Mouse (Mus musculus) 3T3-L1 (cell line): ENCODE data around the gene Ube2s.
"Not testable (repeated sequence)": the region's sequence is repeated elsewhere in the genome, so short reads cannot be mapped to it uniquely, and the experiment has no call there.

Experiments
- DNase-seq: peaks from one replicate; pipeline ENCODE4 v3.0.0-alpha.2; 2015; ENCODE audit warnings: low read depth, low spot score

Gene Ube2s

GRCm38 (mm10) chr7:4812303-4813104, at the start of gene Ube2s:
Gene Ube2s (minus strand): TSS chr7:4812590.
- DNase-seq: peak; percentile 100

- not testable (repeated sequence) for DNase-seq
Observed at GRCm38 (mm10) chr7:4860926-4861325, 48.5 kb upstream of the Ube2s start.

- DNase-seq: no peak
Observed at GRCm38 (mm10) chr7:4859418-4859978, 47.1 kb upstream of the Ube2s start.

DNA sequence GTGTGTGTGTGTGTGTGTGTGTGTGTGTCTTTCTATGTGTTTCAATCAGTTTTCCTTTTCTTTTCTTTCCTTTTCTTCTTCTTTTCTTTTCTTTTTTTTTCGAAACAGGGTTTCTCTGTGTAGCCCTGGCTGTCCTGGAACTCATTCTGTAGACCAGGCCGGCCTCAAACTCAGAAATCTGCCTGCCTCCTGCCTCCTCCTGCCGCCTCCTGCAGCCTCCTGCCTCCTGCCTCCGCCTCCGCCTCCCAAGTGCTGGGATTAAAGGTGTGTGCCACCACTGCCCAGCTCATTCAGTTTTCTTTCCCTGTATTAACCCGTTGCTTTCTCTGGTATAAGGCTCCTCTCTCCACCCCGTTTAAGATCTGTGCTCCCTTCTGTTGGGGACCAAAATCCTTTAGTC, 44.9 kb upstream of the Ube2s start:
- no peak for DNase-seq

DNA sequence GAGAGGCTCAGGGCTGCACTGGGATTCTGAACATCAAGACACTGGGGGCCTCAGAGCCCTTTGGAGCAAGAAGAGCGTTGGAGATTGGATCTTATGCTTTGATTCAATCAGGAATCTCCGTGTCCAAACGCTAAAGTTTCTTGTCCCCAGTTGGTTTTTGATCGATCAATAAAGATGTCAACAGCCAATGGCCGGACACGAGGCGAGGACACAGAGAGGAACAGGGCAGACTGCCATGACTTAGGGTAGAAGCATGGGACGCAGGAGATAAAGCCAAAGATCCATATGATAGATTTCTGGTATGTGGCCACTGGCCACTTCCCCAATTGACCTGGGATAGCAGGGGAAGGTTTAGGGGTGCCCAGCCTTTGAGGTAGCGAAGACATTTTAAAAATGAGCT, 44.1 kb upstream of the Ube2s start:
- DNase-seq: no peak

GRCm38 (mm10) chr7:4853613-4854012, 41.2 kb upstream of the Ube2s start:
- no peak for DNase-seq

GRCm38 (mm10) chr7:4851315-4851688, 38.9 kb upstream of the Ube2s start:
- DNase-seq: no peak

DNA sequence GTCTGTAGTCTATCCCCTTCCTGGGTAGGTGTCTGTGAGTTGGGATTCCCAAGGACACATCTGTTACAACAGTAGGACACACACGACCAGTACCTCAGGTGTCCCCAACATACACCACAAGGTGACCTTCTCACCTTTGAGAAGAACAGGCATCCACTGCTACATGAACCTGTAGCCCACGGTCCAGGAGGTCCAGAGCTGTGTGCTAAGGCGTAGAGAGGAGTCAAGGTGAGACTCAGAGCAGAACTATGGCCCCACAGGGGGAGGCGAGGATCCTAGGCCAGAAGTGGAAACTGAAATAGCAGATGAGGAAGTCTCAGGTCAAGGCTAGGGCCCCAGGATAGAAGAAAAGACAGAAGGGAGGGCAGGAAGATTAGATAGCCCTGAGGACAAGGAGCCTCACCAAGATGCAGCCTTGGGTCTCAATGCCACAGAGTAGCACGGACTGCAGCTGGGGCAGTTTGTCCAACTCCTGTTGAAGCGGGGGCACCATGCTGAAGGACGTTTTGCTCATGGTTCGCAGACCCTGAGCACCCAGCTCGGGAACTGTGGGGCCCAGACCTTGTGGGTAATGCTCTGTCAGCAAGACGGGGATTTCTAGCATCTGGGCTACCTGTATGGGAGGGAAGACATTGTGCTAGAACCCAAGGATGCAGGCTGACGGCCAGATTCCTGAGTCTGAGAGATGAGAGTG, 38.4 kb upstream of the Ube2s start:
- DNase-seq: no peak

GRCm38 (mm10) chr7:4849372-4849771, 37.0 kb upstream of the Ube2s start:
- DNase-seq: no peak

- DNase-seq: no peak
Observed at GRCm38 (mm10) chr7:4844917-4845309, 32.5 kb upstream of the Ube2s start.

- no peak for DNase-seq
Observed at GRCm38 (mm10) chr7:4844245-4844916, 32.0 kb upstream of the Ube2s start, which contains the start of gene Shisa7. Gene Shisa7 (minus strand): TSS chr7:4844696.

GRCm38 (mm10) chr7:4843604-4844244, 31.3 kb upstream of the Ube2s start:
- DNase-seq: no peak

GRCm38 (mm10) chr7:4842634-4843131, 30.3 kb upstream of the Ube2s start:
- no peak for DNase-seq

GRCm38 (mm10) chr7:4842077-4842476, 29.7 kb upstream of the Ube2s start:
- no peak for DNase-seq

DNA sequence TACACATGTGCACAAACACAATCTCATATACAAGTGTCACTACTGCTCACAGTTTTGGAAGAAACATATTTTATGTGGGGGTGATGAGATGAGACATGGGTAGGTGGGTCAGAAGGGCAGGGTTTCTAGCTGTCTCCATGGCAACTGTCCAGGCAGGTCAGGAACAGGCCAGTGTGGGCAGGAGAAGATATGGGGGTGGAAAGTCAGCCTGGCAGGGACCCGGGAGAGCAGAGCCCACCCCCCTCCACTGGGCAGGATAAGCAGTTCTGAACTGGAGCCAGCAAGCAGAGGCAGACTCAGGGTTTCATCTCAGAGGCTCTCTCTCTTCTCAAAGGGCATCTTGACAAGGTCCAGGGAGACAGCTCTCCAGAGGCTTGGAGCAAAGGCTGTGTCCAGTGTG, 25.2 kb upstream of the Ube2s start:
- no peak for DNase-seq

DNA sequence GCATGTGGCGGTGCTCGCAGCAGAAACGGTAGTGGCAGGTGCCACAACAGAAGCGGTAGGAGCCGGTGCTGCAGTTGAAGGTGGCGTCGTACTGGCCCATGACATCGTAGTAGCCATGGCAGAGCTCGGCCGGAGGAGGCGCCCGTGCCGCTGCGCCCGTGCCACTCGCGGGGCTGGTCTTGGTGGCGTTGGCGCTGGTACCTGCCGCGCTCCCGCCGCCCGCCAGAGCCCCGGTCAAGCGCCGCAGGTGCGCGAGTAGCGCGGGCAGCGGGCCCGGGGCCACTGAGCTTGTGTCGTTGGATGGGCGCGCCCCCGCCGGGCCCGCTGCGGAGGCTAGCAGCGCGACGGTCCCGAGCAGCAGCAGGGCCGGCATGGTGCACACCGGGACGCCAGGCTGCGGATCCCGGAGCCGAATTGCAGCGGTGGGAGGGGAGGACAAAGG, 24.0 kb upstream of the Ube2s start:
- DNase-seq: no peak

DNA sequence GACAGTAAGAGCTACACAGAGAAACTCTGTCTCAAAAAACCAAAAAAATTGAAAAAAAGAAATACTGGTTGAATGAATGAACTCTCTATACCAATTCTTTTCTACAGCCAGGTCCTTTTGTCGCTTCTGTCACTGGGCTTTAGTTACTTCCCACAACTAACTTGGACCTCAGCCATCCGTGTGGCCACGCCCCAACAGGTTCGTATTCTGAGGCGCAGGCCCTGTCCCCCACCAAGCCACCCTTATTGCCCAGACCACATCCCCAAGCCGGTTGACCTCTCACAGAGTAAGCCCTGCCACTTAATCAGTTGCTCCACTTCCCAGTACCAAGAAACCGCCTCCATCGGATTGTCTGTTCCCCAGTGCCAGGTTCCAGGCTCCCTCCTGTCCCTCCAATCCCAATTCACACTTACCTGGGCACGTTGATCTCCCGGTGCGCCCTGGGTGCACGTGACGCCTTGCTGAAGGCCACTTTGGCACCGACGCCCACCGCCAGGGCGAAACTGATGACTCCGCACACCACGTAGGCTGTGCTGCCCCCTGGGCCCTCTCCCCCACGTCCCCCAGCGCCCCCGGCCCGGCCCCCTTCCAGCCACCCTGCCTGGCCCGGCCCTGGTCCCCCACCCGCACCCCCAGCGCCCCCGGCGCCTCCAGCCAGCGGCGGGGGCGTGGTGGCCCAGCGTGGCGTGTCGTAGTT, 23.4 kb upstream of the Ube2s start:
- DNase-seq: no peak

DNA sequence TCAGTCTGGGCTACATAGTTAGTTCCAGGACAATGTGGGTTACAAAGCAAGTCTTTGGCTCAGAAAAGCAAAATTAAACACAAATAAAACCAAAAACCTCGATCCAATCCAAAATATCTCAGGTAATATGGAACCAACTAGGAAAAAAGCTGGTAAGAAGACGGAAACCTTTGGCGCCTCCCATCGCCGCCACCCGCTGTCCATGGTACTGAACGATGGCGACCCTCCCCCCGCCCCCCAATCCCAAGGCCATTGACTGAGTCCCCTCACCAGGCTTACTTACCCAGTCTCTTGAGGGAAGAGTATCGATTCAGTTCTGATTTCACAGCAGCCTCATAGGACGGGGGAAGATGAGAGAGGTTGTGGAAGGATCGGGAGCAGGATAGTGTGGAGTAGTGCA, 18.1 kb upstream of the Ube2s start:
- DNase-seq: no peak

- no peak for DNase-seq
Observed at GRCm38 (mm10) chr7:4825365-4825764, 13.0 kb upstream of the Ube2s start.

DNA sequence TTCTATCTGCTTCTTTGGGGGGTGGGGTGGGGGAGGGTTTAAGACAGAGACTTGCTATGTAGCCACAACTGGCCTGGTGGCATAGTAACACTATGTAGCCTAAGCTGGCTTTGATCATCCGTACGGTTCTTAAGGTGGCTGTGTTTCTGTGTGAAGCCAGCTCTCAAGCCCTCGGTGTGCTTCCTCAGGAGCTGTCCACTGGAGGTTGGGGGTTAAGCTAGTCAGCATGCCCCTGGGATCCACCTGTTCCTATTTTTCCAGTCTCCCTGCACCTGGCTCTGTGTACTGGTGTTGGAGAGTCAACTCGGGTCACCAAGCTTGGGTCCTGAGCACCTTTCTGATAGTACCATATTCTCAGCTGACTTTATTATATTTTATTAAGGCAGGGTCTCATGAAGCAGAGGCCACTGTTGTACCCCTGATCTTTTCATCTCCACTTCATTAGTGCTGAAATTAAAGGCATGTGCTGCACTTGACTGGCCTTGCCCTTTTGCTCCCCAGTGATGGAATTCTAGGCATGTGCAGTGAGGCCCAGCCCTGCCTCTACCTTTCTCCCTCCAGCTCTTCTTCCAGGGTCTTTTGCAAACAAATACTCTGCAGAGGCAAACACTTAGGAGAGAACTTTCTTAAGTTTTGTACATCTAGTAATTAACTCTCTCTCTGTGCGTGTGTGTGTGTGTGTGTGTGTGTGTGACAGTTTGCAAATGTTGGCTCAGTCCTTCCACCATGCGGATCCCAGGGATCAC, 9.9 kb upstream of the Ube2s start:
- no peak for DNase-seq
